10 mouse cellular contexts compared by ENCODE assay signal in the genomic region with DNA sequence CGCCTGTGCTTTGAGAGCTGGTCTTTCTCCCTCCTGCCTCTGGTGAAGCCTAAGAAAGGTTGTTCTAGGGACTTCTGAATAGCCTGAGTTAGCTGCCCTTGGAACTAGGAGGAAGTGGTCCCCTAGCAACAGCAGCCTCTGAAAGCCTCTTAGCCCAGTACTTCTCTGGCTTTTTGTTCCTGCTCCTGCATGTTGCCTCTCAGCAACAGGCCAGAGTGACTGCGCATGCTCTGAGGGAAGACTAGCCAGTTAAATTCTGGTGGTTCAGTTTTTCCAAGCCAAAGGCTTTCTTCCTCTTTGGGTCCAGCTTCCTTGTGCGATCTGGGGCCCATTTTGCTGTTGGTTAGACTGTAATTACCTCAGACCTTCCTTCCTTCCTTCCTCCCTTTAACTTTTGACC.
DNase-seq lines count a peak whose midpoint lies in the region; ATAC-seq and TF ChIP-seq lines count a peak whose summit lies in the region.
"Had no signal": no experiment of that assay in that cellular context is flagged by ENCODE, and none has a peak within 500 bp of the region (broad histone marks: within the 10 kb centered on the region; RNA-seq: fewer than 3 reads in every experiment).

No protein-coding gene starts in this region.

- no peak for TF ChIP-seq CTCF in bone marrow, adult 2 months (IDR thresholded peaks at IDR 0.05; ENCODE audit: control insufficient read depth, insufficient read depth, low read length)
- no peak for TF ChIP-seq CTCF in intestine, postnatal 0 days (IDR thresholded peaks at IDR 0.05; ENCODE audit: low read depth)

- H3K4me2 ChIP-seq in heart, embryonic 12.5 days: no peak overlapping the region
- H3K4me2 ChIP-seq in intestine, postnatal 0 days (replicated peaks; ENCODE audit: low read depth): no peak overlapping the region

- H3K27me3 ChIP-seq in heart, embryonic 12.5 days (replicated peaks): no peaks in the 10 kb centered on the region
- H3K27me3 ChIP-seq in intestine, postnatal 0 days (replicated peaks; ENCODE audit: control insufficient read depth, insufficient read depth, low read length): no peaks in the 10 kb centered on the region
- H3K27me3 ChIP-seq: Patski had no signal

- TF ChIP-seq POLR2A in bone marrow, adult 2 months (IDR thresholded peaks at IDR 0.05; ENCODE audit: borderline replicate concordance, control insufficient read depth, low read depth, low read length): no peak

- 64% methylated on average over 3 of the region's 3 CpGs for WGBS in heart, embryonic 12.5 days
- 21% methylated on average over 3 of the region's 3 CpGs for WGBS in bone marrow, adult 2 months
- WGBS in intestine, postnatal 0 days: 67% methylated on average over 3 of the region's 3 CpGs

- ATAC-seq in heart, embryonic 12.5 days (ENCODE audit: insufficient number of reproducible peaks, low FRiP score): no peak
- ATAC-seq in intestine, postnatal 0 days: no peak
- ATAC-seq: Patski had no signal

- no peak overlapping the region for H3K9ac ChIP-seq in heart, embryonic 12.5 days
- H3K9ac ChIP-seq in intestine, postnatal 0 days (ENCODE audit: low read depth, low read length): no peak overlapping the region

- H3K27ac ChIP-seq in heart, embryonic 12.5 days (ENCODE audit: poor library complexity, severe bottlenecking): no peak overlapping the region
- peak overlapping the region; percentile 47 for H3K27ac ChIP-seq in bone marrow, adult 2 months (ENCODE audit: control insufficient read depth, insufficient read depth, low read depth, low read length, poor library complexity)
- H3K27ac ChIP-seq in intestine, postnatal 0 days (ENCODE audit: low read depth, low read length): no peak overlapping the region
- H3K27ac ChIP-seq: heart, adult 2 months had no signal

- no peak overlapping the region for H3K4me3 ChIP-seq in heart, embryonic 12.5 days
- no peak overlapping the region for H3K4me3 ChIP-seq in bone marrow, adult 2 months (replicated peaks; ENCODE audit: control insufficient read depth, low read depth, low read length)
- no peak overlapping the region for H3K4me3 ChIP-seq in intestine, postnatal 0 days (ENCODE audit: low read depth, low read length)
- H3K4me3 ChIP-seq: heart, adult 2 months had no signal

- peaks cover 4% of the 10 kb centered on the region; the same call in 1 of the 2 replicates for H3K4me1 ChIP-seq in heart, embryonic 12.5 days (replicated peaks)
- H3K4me1 ChIP-seq in bone marrow, adult 2 months (ENCODE audit: control insufficient read depth, insufficient read depth, low read length): peaks cover 5% of the 10 kb centered on the region
- no peaks in the 10 kb centered on the region for H3K4me1 ChIP-seq in intestine, postnatal 0 days (replicated peaks; ENCODE audit: control insufficient read depth, insufficient read depth, low read length)

- no peaks in the 10 kb centered on the region for H3K9me3 ChIP-seq in heart, embryonic 12.5 days (replicated peaks)
- no peaks in the 10 kb centered on the region for H3K9me3 ChIP-seq in intestine, postnatal 0 days (ENCODE audit: control insufficient read depth)

- peak; percentile 98 for DNase-seq in heart, adult 11 months
- DNase-seq in kidney, postnatal 10 days: peak; percentile 41
- DNase-seq in lung, adult 18-20 months: peak; percentile 68 to 71
- DNase-seq in right cerebral cortex, postnatal 4 days: peak; percentile 15
- no peak for DNase-seq in yolk sac, embryonic 10.5 days (ENCODE audit: low spot score)

- no peaks in the 10 kb centered on the region for H3K36me3 ChIP-seq in heart, embryonic 12.5 days
- H3K36me3 ChIP-seq in intestine, postnatal 0 days (ENCODE audit: control insufficient read depth, insufficient read depth): no peaks in the 10 kb centered on the region
